In genomic region chr11:97338977-97339315, GRCm38 (mm10) we compare ENCODE assay signal across 8 mouse cellular contexts. TPM values are rescaled to one million over a fixed set of nuclear protein-coding genes. Genes with fewer than 3 reads are reported as not detected.
A peak's percentile ranks its signal among the peaks of the same experiment; 100 is the strongest.
DNase-seq lines count a peak whose midpoint lies in the region; ATAC-seq and TF ChIP-seq lines count a peak whose summit lies in the region.

No protein-coding gene starts in this region.

- ATAC-seq in forebrain, embryonic 16.5 days = peak; percentile 31; the same call in 1 of the 2 replicates
- ATAC-seq in midbrain, postnatal 0 days (ENCODE audit: low FRiP score) = no peak

- H3K27me3 ChIP-seq in forebrain, embryonic 16.5 days (replicated peaks; ENCODE audit: control insufficient read depth, insufficient read depth, low read length) = no peaks in the 10 kb centered on the region
- H3K27me3 ChIP-seq in midbrain, postnatal 0 days (ENCODE audit: insufficient read depth, low read length) = no peaks in the 10 kb centered on the region

- H3K4me2 ChIP-seq in forebrain, embryonic 16.5 days (ENCODE audit: low read length) = peak overlapping the region; percentile 41
- H3K4me2 ChIP-seq in midbrain, postnatal 0 days (ENCODE audit: low read depth, low read length, poor library complexity, severe bottlenecking) = no peak overlapping the region

- no peaks in the 10 kb centered on the region for H3K9me3 ChIP-seq in forebrain, embryonic 16.5 days (ENCODE audit: control insufficient read depth, low read length)
- H3K9me3 ChIP-seq in midbrain, postnatal 0 days (ENCODE audit: low read length) = no peaks in the 10 kb centered on the region

- WGBS in forebrain, embryonic 16.5 days = 21% methylated on average over 17 of the region's 17 CpGs
- 43% methylated on average over 17 of the region's 17 CpGs for WGBS in midbrain, postnatal 0 days

- peak overlapping the region; percentile 37 for H3K9ac ChIP-seq in forebrain, embryonic 16.5 days (replicated peaks; ENCODE audit: low read depth, low read length)
- no peak overlapping the region for H3K9ac ChIP-seq in midbrain, postnatal 0 days (replicated peaks; ENCODE audit: low read length, poor library complexity, severe bottlenecking)

- H3K4me1 ChIP-seq in forebrain, embryonic 16.5 days (replicated peaks; ENCODE audit: control insufficient read depth, insufficient read depth, low read length) = peaks cover 10% of the 10 kb centered on the region
- H3K4me1 ChIP-seq in midbrain, postnatal 0 days (ENCODE audit: insufficient read depth, low read length) = no peaks in the 10 kb centered on the region

- H3K27ac ChIP-seq in forebrain, embryonic 16.5 days (ENCODE audit: low read length) = no peak overlapping the region
- H3K27ac ChIP-seq in midbrain, postnatal 0 days (ENCODE audit: low read depth, low read length) = 0 out of 2 replicates have a peak overlapping the region, but pooled peaks have one; percentile 18

- no peaks in the 10 kb centered on the region for H3K36me3 ChIP-seq in forebrain, embryonic 16.5 days (ENCODE audit: control insufficient read depth, insufficient read depth)
- H3K36me3 ChIP-seq in midbrain, postnatal 0 days (ENCODE audit: insufficient read depth, low read length) = 0 out of 2 replicates have a peak, but pooled peaks cover 2% of the 10 kb centered on the region

- no peak for TF ChIP-seq CTCF in midbrain, postnatal 0 days (IDR thresholded peaks at IDR 0.05)

- peak; percentile 41 for DNase-seq in urinary bladder, adult 2 months (ENCODE audit: low spot score)
- DNase-seq in urinary bladder, postnatal 10 days (ENCODE audit: low spot score) = no peak
- DNase-seq in heart, postnatal 4 days = peak; percentile 81
- peak; percentile 49 to 60 for DNase-seq in layer of hippocampus, postnatal 14 days (ENCODE audit: low spot score in 2 of 2)
- DNase-seq in midbrain, postnatal 0 days (ENCODE audit: low spot score) = peak; percentile 78
- peak; percentile 72 to 85 for DNase-seq in urinary bladder, postnatal 4 days (ENCODE audit: low spot score in 2 of 2)
- DNase-seq in c-Kit-positive CD71-positive TER-119-positive erythroid progenitor cells, embryonic 14.5 days (ENCODE audit: low spot score) = no peak

- peak overlapping the region; percentile 11; the same call in 1 of the 2 replicates for H3K4me3 ChIP-seq in forebrain, embryonic 16.5 days (replicated peaks; ENCODE audit: low read length)
- no peak overlapping the region for H3K4me3 ChIP-seq in midbrain, postnatal 0 days (ENCODE audit: low read depth, low read length)

RNA-seq across cellular contexts. Expression of gene Gpr179, which starts 12.9 kb away (rescaled TPM):
- polyA plus RNA-seq in urinary bladder, adult 2 months (2012; rRNA removed) = 0.11 and 0.25 TPM in 2 replicates
- 0.16 and 0.19 TPM in 2 replicates for polyA plus RNA-seq in forebrain, embryonic 16.5 days (2015; fragmentation: Nextera tagmentation; extraction: Ambion mirVana)
- total RNA-seq in heart, postnatal 4 days (2021) = under 1 TPM; 0.05 to 0.17 TPM
- total RNA-seq in layer of hippocampus, postnatal 14 days (2021) = under 1 TPM; 0.21 to 0.24 TPM
- 0.57 and 0.71 TPM in 2 replicates for total RNA-seq in midbrain, postnatal 0 days (2014; rRNA removed)
- 0.66 and 0.78 TPM in 2 replicates for polyA plus RNA-seq in midbrain, postnatal 0 days (2015; fragmentation: Nextera tagmentation; extraction: Ambion mirVana)

RNA-seq across cellular contexts. Expression of gene Socs7, which starts 23.4 kb away (rescaled TPM):
- polyA plus RNA-seq in urinary bladder, adult 2 months (2012; rRNA removed) = 9.1 and 9.7 TPM in 2 replicates
- 10.7 and 11.5 TPM in 2 replicates for polyA plus RNA-seq in forebrain, embryonic 16.5 days (2015; fragmentation: Nextera tagmentation; extraction: Ambion mirVana)
- total RNA-seq in heart, postnatal 4 days (2021) = 10 to 100 TPM; 24.2 to 28.9 TPM
- 10 to 100 TPM; 75.2 to 77.8 TPM for total RNA-seq in layer of hippocampus, postnatal 14 days (2021)
- 54.9 and 60.4 TPM in 2 replicates for total RNA-seq in midbrain, postnatal 0 days (2014; rRNA removed)
- 6.9 and 7.4 TPM in 2 replicates for polyA plus RNA-seq in midbrain, postnatal 0 days (2015; fragmentation: Nextera tagmentation; extraction: Ambion mirVana)

RNA-seq across cellular contexts. Expression of gene Mrpl45, which starts 23.4 kb away (rescaled TPM):
- 20.2 and 22.0 TPM in 2 replicates for polyA plus RNA-seq in urinary bladder, adult 2 months (2012; rRNA removed)
- polyA plus RNA-seq in forebrain, embryonic 16.5 days (2015; fragmentation: Nextera tagmentation; extraction: Ambion mirVana) = 40.2 and 42.0 TPM in 2 replicates
- total RNA-seq in heart, postnatal 4 days (2021) = 10 to 100 TPM; 45.1 to 47.3 TPM
- total RNA-seq in layer of hippocampus, postnatal 14 days (2021) = 10 to 100 TPM; 20.4 to 22.7 TPM
- 21.4 and 29.1 TPM in 2 replicates for total RNA-seq in midbrain, postnatal 0 days (2014; rRNA removed)
- polyA plus RNA-seq in midbrain, postnatal 0 days (2015; fragmentation: Nextera tagmentation; extraction: Ambion mirVana) = 33.0 and 36.0 TPM in 2 replicates

RNA-seq across cellular contexts. Expression of gene Npepps, which starts 58.5 kb away (rescaled TPM):
- 51.6 and 55.6 TPM in 2 replicates for polyA plus RNA-seq in urinary bladder, adult 2 months (2012; rRNA removed)
- 140 and 157 TPM in 2 replicates for polyA plus RNA-seq in forebrain, embryonic 16.5 days (2015; fragmentation: Nextera tagmentation; extraction: Ambion mirVana)
- 10 to 100 TPM; 85.9 to 97.2 TPM for total RNA-seq in heart, postnatal 4 days (2021)
- total RNA-seq in layer of hippocampus, postnatal 14 days (2021) = 100 to 1,000 TPM; 138 TPM
- total RNA-seq in midbrain, postnatal 0 days (2014; rRNA removed) = 52.5 and 81.0 TPM in 2 replicates
- polyA plus RNA-seq in midbrain, postnatal 0 days (2015; fragmentation: Nextera tagmentation; extraction: Ambion mirVana) = 97.8 and 109 TPM in 2 replicates

Comparison
In these comparisons a context has a peak if more than half of its experiments do, and no peak if none do; other contexts are left out.
1. DNase-seq: peak in urinary bladder, adult 2 months (single experiment), heart, postnatal 4 days (single experiment), layer of hippocampus, postnatal 14 days (2 of 2), midbrain, postnatal 0 days (single experiment) and urinary bladder, postnatal 4 days (2 of 2); none in urinary bladder, postnatal 10 days (single experiment) and c-Kit-positive CD71-positive TER-119-positive erythroid progenitor cells, embryonic 14.5 days (single experiment).